Comparison of ENCODE assay signal across 10 mouse cellular contexts in the genomic region with DNA sequence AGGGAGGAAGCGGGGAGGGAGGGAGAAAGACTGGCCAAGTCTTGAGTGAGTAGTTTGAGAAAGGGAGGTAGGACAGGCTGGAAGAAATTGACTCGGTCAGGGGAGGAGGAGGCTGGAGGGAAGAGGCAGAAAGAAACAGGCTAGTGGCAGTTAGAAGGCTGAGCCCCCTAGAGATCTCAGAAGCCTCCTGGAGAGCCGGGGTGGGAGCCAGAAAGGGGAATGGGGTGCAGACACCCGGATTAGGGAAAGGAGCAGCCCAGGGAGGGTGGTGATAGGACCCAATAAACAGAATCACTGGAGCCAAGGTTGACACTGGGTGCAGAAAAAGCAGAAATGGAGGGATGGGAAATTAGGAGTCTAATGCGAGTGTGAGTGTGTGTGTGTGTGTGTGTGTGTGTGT. TPM values are rescaled to one million over a fixed set of nuclear protein-coding genes. Genes with fewer than 3 reads are reported as not detected.
DNase-seq lines count a peak whose midpoint lies in the region; ATAC-seq and TF ChIP-seq lines count a peak whose summit lies in the region.
"Had no signal": no experiment of that assay in that cellular context is flagged by ENCODE, and none has a peak within 500 bp of the region (broad histone marks: within the 10 kb centered on the region; RNA-seq: fewer than 3 reads in every experiment).

No protein-coding gene starts in this region.

- no peak for TF ChIP-seq POLR2A in small intestine, adult 2 months (IDR thresholded peaks at IDR 0.05; ENCODE audit: low read depth, low read length)

- TF ChIP-seq CTCF in gastrocnemius, adult 2 months (IDR thresholded peaks at IDR 0.05): no peak
- TF ChIP-seq CTCF in small intestine, adult 2 months (IDR thresholded peaks at IDR 0.05; ENCODE audit: extremely low read depth, insufficient read length, insufficient replicate concordance, low read depth, low read length): no peak

- H3K4me2 ChIP-seq in lung, embryonic 15.5 days: peak overlapping the region; percentile 83

- H3K27ac ChIP-seq in gastrocnemius, adult 2 months: peak overlapping the region; percentile 63
- H3K27ac ChIP-seq in lung, embryonic 15.5 days: no peak overlapping the region
- H3K27ac ChIP-seq in small intestine, adult 2 months (ENCODE audit: insufficient read depth, low read depth, low read length): no peak overlapping the region
- H3K27ac ChIP-seq: liver, embryonic 14.5 days had no signal

- DNase-seq in gastrocnemius, adult 2 months: no peak
- no peak for DNase-seq in gastrocnemius, postnatal 10 days
- no peak for DNase-seq in lung, postnatal 14 days
- DNase-seq in induced T-regulatory cell, adult 2 months (ENCODE audit: low read depth): peak; percentile 31
- no peak for DNase-seq in embryo, embryonic 10 days (ENCODE audit: low spot score)
- DNase-seq in left cerebral cortex, postnatal 14 days (ENCODE audit: low spot score in 2 of 2): no peak

- 14% methylated on average over 5 of the region's 5 CpGs for WGBS in lung, embryonic 15.5 days
- WGBS in small intestine, adult 2 months: 40% methylated on average over 5 of the region's 5 CpGs

- intact Hi-C loops in gastrocnemius, adult 2 months (cut with DNase I): no loop called here
- intact Hi-C loops in left cerebral cortex, postnatal 14 days (cut with DNase I): no loop called here

- H3K9me3 ChIP-seq in lung, embryonic 15.5 days: no peaks in the 10 kb centered on the region

- peaks cover 17% of the 10 kb centered on the region for H3K4me1 ChIP-seq in lung, embryonic 15.5 days
- H3K4me1 ChIP-seq in small intestine, adult 2 months (ENCODE audit: control insufficient read depth, insufficient read depth, insufficient read length, low read length): peaks cover 19% of the 10 kb centered on the region

- H3K4me3 ChIP-seq in gastrocnemius, adult 2 months: peak overlapping the region; percentile 70
- H3K4me3 ChIP-seq in lung, embryonic 15.5 days: peak overlapping the region; percentile 40
- H3K4me3 ChIP-seq in small intestine, adult 2 months (ENCODE audit: low read depth, low read length): peak overlapping the region; percentile 28

- H3K9ac ChIP-seq in lung, embryonic 15.5 days: no peak overlapping the region
- H3K9ac ChIP-seq: liver, embryonic 14.5 days had no signal

- ATAC-seq in lung, embryonic 15.5 days (ENCODE audit: borderline replicate concordance, extremely low read depth, low FRiP score, low TSS enrichment): no peak

- H3K27me3 ChIP-seq in lung, embryonic 15.5 days: peaks cover 65% of the 10 kb centered on the region
- H3K27me3 ChIP-seq in small intestine, adult 2 months (ENCODE audit: control insufficient read depth, insufficient read depth, low read length): peaks cover 14% of the 10 kb centered on the region

- H3K36me3 ChIP-seq in lung, embryonic 15.5 days: peaks cover 4% of the 10 kb centered on the region; the same call in 1 of the 2 replicates
- no peaks in the 10 kb centered on the region; the same call in 1 of the 2 replicates for H3K36me3 ChIP-seq in small intestine, adult 2 months (ENCODE audit: control insufficient read depth, insufficient read depth, low read length)

RNA-seq across cellular contexts. Expression of gene Rnf39, which starts 1.0 kb away (rescaled TPM):
- total RNA-seq in gastrocnemius, adult 2 months (2021): under 1 TPM; 0.14 to 0.33 TPM
- under 1 TPM in 1 of 2 experiments, not detected in 1; 0.47 TPM for total RNA-seq in gastrocnemius, postnatal 10 days (2021)
- 0.43 and 1.1 TPM in 2 replicates for polyA plus RNA-seq in lung, embryonic 15.5 days (2015; fragmentation: Nextera tagmentation; extraction: Ambion mirVana)
- 3.6 and 16.0 TPM in 2 replicates for polyA plus RNA-seq in small intestine, adult 2 months (2012; rRNA removed)
- 1 to 10 TPM; 2.1 to 3.5 TPM for total RNA-seq in left cerebral cortex, postnatal 14 days (2021)
- total RNA-seq: hematopoietic stem cell, adult 5-6 weeks had no signal

RNA-seq across cellular contexts. Expression of gene Ppp1r11, which starts 7.8 kb away (rescaled TPM):
- total RNA-seq in gastrocnemius, adult 2 months (2021): 10 to 100 TPM; 52.2 to 57.7 TPM
- total RNA-seq in gastrocnemius, postnatal 10 days (2021): 10 to 100 TPM; 62.6 to 63.5 TPM
- 104 and 113 TPM in 2 replicates for polyA plus RNA-seq in lung, embryonic 15.5 days (2015; fragmentation: Nextera tagmentation; extraction: Ambion mirVana)
- polyA plus RNA-seq in small intestine, adult 2 months (2012; rRNA removed): 16.7 and 31.1 TPM in 2 replicates
- total RNA-seq in left cerebral cortex, postnatal 14 days (2021): 100 to 1,000 TPM; 108 to 109 TPM

RNA-seq across cellular contexts. Expression of gene Znrd1, which starts 14.7 kb away (rescaled TPM):
- 10 to 100 TPM; 17.7 to 23.6 TPM for total RNA-seq in gastrocnemius, adult 2 months (2021)
- 10 to 100 TPM; 19.6 to 23.2 TPM for total RNA-seq in gastrocnemius, postnatal 10 days (2021)
- polyA plus RNA-seq in lung, embryonic 15.5 days (2015; fragmentation: Nextera tagmentation; extraction: Ambion mirVana): 98.4 and 102 TPM in 2 replicates
- 14.3 and 23.8 TPM in 2 replicates for polyA plus RNA-seq in small intestine, adult 2 months (2012; rRNA removed)
- total RNA-seq in left cerebral cortex, postnatal 14 days (2021): 10 to 100 TPM; 28.4 to 31.8 TPM

RNA-seq across cellular contexts. Expression of gene Znrd1as, which starts 14.7 kb away (rescaled TPM):
- total RNA-seq in gastrocnemius, adult 2 months (2021): 10 to 100 TPM; 18.2 to 22.4 TPM
- 1 to 10 TPM; 7.5 to 9.4 TPM for total RNA-seq in gastrocnemius, postnatal 10 days (2021)
- 5.2 and 6.7 TPM in 2 replicates for polyA plus RNA-seq in lung, embryonic 15.5 days (2015; fragmentation: Nextera tagmentation; extraction: Ambion mirVana)
- polyA plus RNA-seq in small intestine, adult 2 months (2012; rRNA removed): 0.18 and 0.25 TPM in 2 replicates
- 1 to 10 TPM; 4.3 to 4.6 TPM for total RNA-seq in left cerebral cortex, postnatal 14 days (2021)

RNA-seq across cellular contexts. Expression of gene 2410137M14Rik, which starts 37.3 kb away (rescaled TPM):
- total RNA-seq in gastrocnemius, adult 2 months (2021): under 1 TPM in 1 of 2 experiments, not detected in 1; 0.45 TPM
- total RNA-seq in gastrocnemius, postnatal 10 days (2021): not detected
- polyA plus RNA-seq in lung, embryonic 15.5 days (2015; fragmentation: Nextera tagmentation; extraction: Ambion mirVana): not detected in 2 replicates
- not detected in 2 replicates for polyA plus RNA-seq in small intestine, adult 2 months (2012; rRNA removed)
- not detected for total RNA-seq in left cerebral cortex, postnatal 14 days (2021)
- total RNA-seq: hematopoietic stem cell, adult 5-6 weeks had no signal
- polyA plus RNA-seq: liver, embryonic 14.5 days had no signal
